Comparison of ENCODE assay signal across 14 mouse cellular contexts in genomic region chr6:91698831-91699230, GRCm38 (mm10). TPM values are rescaled to one million over a fixed set of nuclear protein-coding genes. Genes with fewer than 3 reads are reported as not detected.
DNase-seq lines count a peak whose midpoint lies in the region; ATAC-seq and TF ChIP-seq lines count a peak whose summit lies in the region.
"Had no signal": no experiment of that assay in that cellular context is flagged by ENCODE, and none has a peak within 500 bp of the region (broad histone marks: within the 10 kb centered on the region; RNA-seq: fewer than 3 reads in every experiment).

No protein-coding gene starts in this region.

- H3K9ac ChIP-seq in forebrain, embryonic 11.5 days (ENCODE audit: low read length): no peak overlapping the region
- no peak overlapping the region for H3K9ac ChIP-seq in forebrain, embryonic 12.5 days
- no peak overlapping the region for H3K9ac ChIP-seq in stomach, postnatal 0 days (ENCODE audit: low read length)
- H3K9ac ChIP-seq: embryonic facial prominence, embryonic 15.5 days had no signal

- TF ChIP-seq EP300 in stomach, postnatal 0 days (optimal IDR thresholded peaks at IDR 0.05): no peak

- no peak for DNase-seq in forebrain, embryonic 11.5 days (ENCODE audit: low spot score)
- DNase-seq in spleen, postnatal 36 days (ENCODE audit: low spot score in 2 of 2): peak; percentile 60 to 62
- no peak for DNase-seq in spleen, postnatal 14 days (ENCODE audit: low spot score in 2 of 2)
- peak; percentile 62 for DNase-seq in lung, postnatal 36 days
- no peak for DNase-seq in stomach, postnatal 0 days (ENCODE audit: low spot score)
- DNase-seq in Muller cell, postnatal 12 days (ENCODE audit: inconsistent ontology term): no peak
- DNase-seq in layer of hippocampus, adult 8-10 months (ENCODE audit: low spot score in 2 of 2): no peak
- DNase-seq: adrenal gland, postnatal 14 days; cerebellum, adult 8-10 months; thymus, postnatal 36 days had no signal

- no peak overlapping the region for H3K27ac ChIP-seq in forebrain, embryonic 11.5 days (ENCODE audit: low read depth, low read length)
- no peak overlapping the region for H3K27ac ChIP-seq in forebrain, embryonic 12.5 days
- H3K27ac ChIP-seq in stomach, postnatal 0 days (replicated peaks): no peak overlapping the region
- H3K27ac ChIP-seq: embryonic facial prominence, embryonic 15.5 days had no signal

- H3K4me3 ChIP-seq in forebrain, embryonic 11.5 days (ENCODE audit: low read depth, low read length): no peak overlapping the region
- no peak overlapping the region for H3K4me3 ChIP-seq in forebrain, embryonic 12.5 days (replicated peaks)
- no peak overlapping the region for H3K4me3 ChIP-seq in stomach, postnatal 0 days (ENCODE audit: low read depth, low read length)
- H3K4me3 ChIP-seq: embryonic facial prominence, embryonic 15.5 days; myocyte had no signal

- peaks cover 6% of the 10 kb centered on the region; the same call in 1 of the 2 replicates for H3K4me1 ChIP-seq in forebrain, embryonic 11.5 days (replicated peaks; ENCODE audit: control insufficient read depth, insufficient read depth, low read length)
- H3K4me1 ChIP-seq in forebrain, embryonic 12.5 days: peaks cover 33% of the 10 kb centered on the region
- no peaks in the 10 kb centered on the region for H3K4me1 ChIP-seq in stomach, postnatal 0 days (replicated peaks; ENCODE audit: control insufficient read depth, insufficient read depth)

- 77% methylated on average over 1 of the region's 1 CpGs for WGBS in forebrain, embryonic 11.5 days
- WGBS in forebrain, embryonic 12.5 days: 40% methylated on average over 1 of the region's 1 CpGs
- WGBS in stomach, postnatal 0 days: 63% methylated on average over 1 of the region's 1 CpGs

- H3K36me3 ChIP-seq in forebrain, embryonic 11.5 days (ENCODE audit: control insufficient read depth, insufficient read depth, low read length): no peaks in the 10 kb centered on the region; the same call in 1 of the 2 replicates
- peaks cover 22% of the 10 kb centered on the region for H3K36me3 ChIP-seq in forebrain, embryonic 12.5 days (replicated peaks)
- H3K36me3 ChIP-seq in stomach, postnatal 0 days (ENCODE audit: control insufficient read depth, insufficient read depth, low read length): peaks cover 13% of the 10 kb centered on the region

- no peaks in the 10 kb centered on the region for H3K9me3 ChIP-seq in forebrain, embryonic 11.5 days (ENCODE audit: control insufficient read depth, low read length)
- H3K9me3 ChIP-seq in forebrain, embryonic 12.5 days: no peaks in the 10 kb centered on the region
- H3K9me3 ChIP-seq in stomach, postnatal 0 days (ENCODE audit: control insufficient read depth, low read length): no peaks in the 10 kb centered on the region
- H3K9me3 ChIP-seq: embryonic facial prominence, embryonic 15.5 days had no signal

- H3K4me2 ChIP-seq in forebrain, embryonic 11.5 days (ENCODE audit: low read depth, low read length, severe bottlenecking): no peak overlapping the region
- no peak overlapping the region for H3K4me2 ChIP-seq in forebrain, embryonic 12.5 days
- no peak overlapping the region for H3K4me2 ChIP-seq in stomach, postnatal 0 days (replicated peaks; ENCODE audit: low read depth)
- H3K4me2 ChIP-seq: embryonic facial prominence, embryonic 15.5 days had no signal

- no peak for TF ChIP-seq CTCF in stomach, postnatal 0 days (IDR thresholded peaks at IDR 0.05; ENCODE audit: low read depth)

- no peaks in the 10 kb centered on the region for H3K27me3 ChIP-seq in forebrain, embryonic 11.5 days (ENCODE audit: control insufficient read depth, insufficient read depth, low read length)
- H3K27me3 ChIP-seq in forebrain, embryonic 12.5 days: no peaks in the 10 kb centered on the region
- no peaks in the 10 kb centered on the region for H3K27me3 ChIP-seq in stomach, postnatal 0 days (ENCODE audit: control insufficient read depth, insufficient read depth, low read length)
- H3K27me3 ChIP-seq: embryonic facial prominence, embryonic 15.5 days had no signal

- ATAC-seq in forebrain, embryonic 11.5 days (replicated peaks; ENCODE audit: low FRiP score): 0 out of 2 replicates have a peak, but pooled peaks have one; percentile 33
- no peak for ATAC-seq in forebrain, embryonic 12.5 days (ENCODE audit: low FRiP score)
- ATAC-seq in stomach, postnatal 0 days (ENCODE audit: low FRiP score, low TSS enrichment): peak; percentile 42
- ATAC-seq: forebrain, embryonic 16.5 days had no signal

RNA-seq across cellular contexts. Expression of gene Slc6a6, which starts 15.0 kb away (rescaled TPM):
- 44.2 and 49.3 TPM in 2 replicates for polyA plus RNA-seq in forebrain, embryonic 11.5 days (2014; fragmentation: Nextera tagmentation; extraction: Ambion mirVana)
- polyA plus RNA-seq in forebrain, embryonic 12.5 days (2016; fragmentation: Nextera tagmentation; extraction: Ambion mirVana): 67.6 and 79.0 TPM in 2 replicates
- polyA plus RNA-seq in stomach, postnatal 0 days (2015; fragmentation: Nextera tagmentation; extraction: Ambion mirVana): 55.3 and 66.5 TPM in 2 replicates
- total RNA-seq in layer of hippocampus, adult 8-10 months (2022): 100 to 1,000 TPM; 142 to 166 (median 152) TPM

Comparison
In these comparisons a context has a peak if more than half of its experiments do, and no peak if none do; other contexts are left out.
1. DNase-seq: peak in spleen, postnatal 36 days (2 of 2) and lung, postnatal 36 days (single experiment); none in forebrain, embryonic 11.5 days (single experiment), spleen, postnatal 14 days (0 of 2), stomach, postnatal 0 days (single experiment), Muller cell, postnatal 12 days (single experiment) and layer of hippocampus, adult 8-10 months (0 of 2).